Mouse (Mus musculus): ENCODE results near the gene Fbxl18. TPM values are rescaled to one million over a fixed set of nuclear protein-coding genes. Genes with fewer than 3 reads are reported as not detected.

Gene Fbxl18
- total and polyA plus RNA-seq, 2 experiments from 2014 or later = 27.0 to 38.0 TPM

DNA sequence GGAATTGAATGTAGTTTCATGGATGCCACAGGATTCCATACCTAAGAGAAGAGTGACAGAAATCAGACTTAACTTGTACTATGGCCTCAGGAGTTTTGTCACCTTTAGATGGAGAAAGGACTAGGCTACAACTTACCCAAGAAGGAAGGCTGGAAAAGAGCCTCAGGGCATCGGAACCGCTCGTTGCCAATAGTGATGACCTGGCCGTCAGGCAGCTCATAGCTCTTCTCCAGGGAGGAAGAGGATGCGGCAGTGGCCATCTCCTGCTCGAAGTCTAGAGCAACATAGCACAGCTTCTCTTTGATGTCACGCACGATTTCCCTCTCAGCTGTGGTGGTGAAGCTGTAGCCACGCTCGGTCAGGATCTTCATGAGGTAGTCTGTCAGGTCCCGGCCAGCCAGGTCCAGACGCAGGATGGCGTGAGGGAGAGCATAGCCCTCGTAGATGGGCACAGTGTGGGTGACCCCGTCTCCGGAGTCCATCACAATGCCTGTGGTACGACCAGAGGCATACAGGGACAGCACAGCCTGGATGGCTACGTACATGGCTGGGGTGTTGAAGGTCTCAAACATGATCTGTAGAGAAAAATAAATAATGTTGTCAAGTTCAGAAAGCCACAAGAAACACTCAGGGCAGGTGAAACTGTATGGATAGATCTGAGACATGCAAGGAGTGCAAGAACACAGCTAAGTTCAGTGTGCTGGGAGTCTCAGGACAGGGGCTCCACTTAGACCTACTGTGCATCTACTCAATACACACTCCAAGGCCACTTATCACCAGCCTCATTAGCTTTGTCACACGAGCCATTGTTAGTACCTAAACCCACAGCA is 9.2 kb upstream of the Fbxl18 start:
- peak overlapping the region; percentile 100 for H3K27ac ChIP-seq (ENCODE audit: low read depth, low read length)
- no peaks in the 10 kb centered on the region for H3K27me3 ChIP-seq (ENCODE audit: insufficient read depth, low read length)
- DNase-seq = peak; percentile 35
- WGBS = 66% methylated on average over 19 of the region's 19 CpGs
- peak overlapping the region; percentile 99 for H3K9ac ChIP-seq
- H3K36me3 ChIP-seq (ENCODE audit: insufficient read depth) = peaks cover 57% of the 10 kb centered on the region
- ATAC-seq = no peak
- H3K4me1 ChIP-seq (ENCODE audit: insufficient read depth) = peaks cover 17% of the 10 kb centered on the region
- peak overlapping the region; percentile 76 for H3K4me3 ChIP-seq (ENCODE audit: low read depth, low read length)
- H3K9me3 ChIP-seq (ENCODE audit: low read length) = no peaks in the 10 kb centered on the region
- H3K4me2 ChIP-seq (ENCODE audit: low read depth) = peak overlapping the region; percentile 55
- TF ChIP-seq CTCF (IDR thresholded peaks at IDR 0.05; ENCODE audit: low read depth) = no peak

DNA sequence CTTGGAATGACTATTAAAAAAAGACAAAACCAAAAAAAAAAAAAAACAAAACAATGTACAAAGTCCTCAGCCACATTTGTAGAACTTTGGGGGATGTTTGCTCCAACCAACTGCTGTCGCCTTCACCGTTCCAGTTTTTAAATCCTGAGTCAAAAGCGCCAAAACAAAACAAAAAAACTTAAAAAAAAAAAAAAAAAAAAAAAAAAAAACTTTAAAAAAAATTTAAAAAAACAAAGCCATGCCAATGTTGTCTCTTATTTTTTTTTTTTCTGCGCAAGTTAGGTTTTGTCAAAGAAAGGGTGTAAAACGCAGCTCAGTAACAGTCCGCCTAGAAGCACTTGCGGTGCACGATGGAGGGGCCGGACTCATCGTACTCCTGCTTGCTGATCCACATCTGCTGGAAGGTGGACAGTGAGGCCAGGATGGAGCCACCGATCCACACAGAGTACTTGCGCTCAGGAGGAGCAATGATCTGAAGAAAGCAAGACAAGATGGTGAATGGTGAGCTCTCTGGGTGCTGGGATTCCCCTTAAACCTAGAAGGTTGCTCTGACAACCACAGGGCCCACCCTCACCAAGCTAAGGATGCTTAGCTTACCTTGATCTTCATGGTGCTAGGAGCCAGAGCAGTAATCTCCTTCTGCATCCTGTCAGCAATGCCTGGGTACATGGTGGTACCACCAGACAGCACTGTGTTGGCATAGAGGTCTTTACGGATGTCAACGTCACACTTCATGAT is 8.4 kb upstream of the Fbxl18 start:
- Histone ChIP-seq H3K9ac (peak overlapping the region; percentile 99), H3K9me3 (ENCODE audit: low read length) (no peaks in the 10 kb centered on the region), H3K4me2 (ENCODE audit: low read depth) (peak overlapping the region; percentile 55), H3K4me1 (ENCODE audit: insufficient read depth) (peaks cover 17% of the 10 kb centered on the region), H3K27ac (ENCODE audit: low read depth, low read length) (no peak overlapping the region), H3K36me3 (ENCODE audit: insufficient read depth) (peaks cover 64% of the 10 kb centered on the region), H3K27me3 (ENCODE audit: insufficient read depth, low read length) (no peaks in the 10 kb centered on the region), H3K4me3 (ENCODE audit: low read depth, low read length) (peak overlapping the region; percentile 76)
- ATAC-seq (no peak), DNase-seq (peak; percentile 15)
- no peak for TF ChIP-seq CTCF (IDR thresholded peaks at IDR 0.05; ENCODE audit: low read depth)
- 62% methylated on average over 14 of the region's 14 CpGs for WGBS

- TF ChIP-seq CTCF (IDR thresholded peaks at IDR 0.05; ENCODE audit: low read depth) = no peak
- 57% methylated on average over 5 of the region's 5 CpGs for WGBS
- Histone ChIP-seq H3K9ac (peak overlapping the region; percentile 25), H3K36me3 (ENCODE audit: insufficient read depth) (peaks cover 64% of the 10 kb centered on the region), H3K9me3 (ENCODE audit: low read length) (no peaks in the 10 kb centered on the region), H3K27me3 (ENCODE audit: insufficient read depth, low read length) (no peaks in the 10 kb centered on the region), H3K4me3 (ENCODE audit: low read depth, low read length) (no peak overlapping the region), H3K4me2 (ENCODE audit: low read depth) (peak overlapping the region; percentile 55), H3K4me1 (ENCODE audit: insufficient read depth) (peaks cover 15% of the 10 kb centered on the region), H3K27ac (ENCODE audit: low read depth, low read length) (peak overlapping the region; percentile 23; the same call in 1 of the 2 replicates)
- DNase-seq (peak; percentile 25), ATAC-seq (no peak)
Measured at GRCm38 (mm10) chr5:142902506-142903314, 7.5 kb upstream of the Fbxl18 start.

DNA sequence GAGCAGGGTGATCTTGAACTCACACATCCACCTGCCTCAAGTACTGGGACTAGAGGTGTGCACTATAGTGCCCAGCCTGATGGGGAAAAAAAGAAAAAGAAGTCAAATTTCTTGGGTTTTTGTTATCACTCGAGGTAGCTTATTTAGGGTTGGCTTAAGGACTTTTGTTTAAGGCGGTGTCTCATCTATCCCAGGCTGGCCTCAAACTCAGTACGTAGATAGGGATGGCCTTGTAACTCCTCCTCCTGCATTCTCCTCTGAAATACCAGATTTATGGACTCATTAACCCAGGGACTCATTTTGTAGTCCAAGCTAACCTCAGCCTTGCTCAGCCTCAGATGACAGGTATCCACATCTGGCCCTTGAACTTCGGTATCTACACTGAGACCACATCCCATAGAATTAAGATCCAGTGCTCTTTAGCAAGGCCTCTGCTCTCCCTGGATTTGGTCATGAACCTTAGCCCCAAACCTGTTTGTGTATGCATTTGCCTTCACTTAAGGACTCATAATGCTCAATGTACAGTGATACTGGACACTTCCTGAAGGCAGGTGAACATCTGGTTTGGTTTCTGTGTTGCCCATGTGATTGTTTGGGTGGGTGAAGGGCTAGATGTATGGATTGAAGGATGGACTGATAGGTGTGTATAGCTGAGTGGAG is 6.8 kb upstream of the Fbxl18 start:
- H3K36me3 ChIP-seq (ENCODE audit: insufficient read depth) = peaks cover 64% of the 10 kb centered on the region
- H3K9ac ChIP-seq = peak overlapping the region; percentile 25; the same call in 1 of the 2 replicates
- no peak overlapping the region for H3K4me3 ChIP-seq (ENCODE audit: low read depth, low read length)
- H3K27ac ChIP-seq (ENCODE audit: low read depth, low read length) = peak overlapping the region; percentile 30; the same call in 1 of the 2 replicates
- no peaks in the 10 kb centered on the region for H3K27me3 ChIP-seq (ENCODE audit: insufficient read depth, low read length)
- H3K4me2 ChIP-seq (ENCODE audit: low read depth) = no peak overlapping the region
- H3K9me3 ChIP-seq (ENCODE audit: low read length) = no peaks in the 10 kb centered on the region
- ATAC-seq (no peak), DNase-seq (peak; percentile 32)
- TF ChIP-seq CTCF (IDR thresholded peaks at IDR 0.05; ENCODE audit: low read depth) = no peak
- H3K4me1 ChIP-seq (ENCODE audit: insufficient read depth) = peaks cover 7% of the 10 kb centered on the region
- WGBS = 66% methylated on average over 4 of the region's 4 CpGs

- H3K27ac ChIP-seq (ENCODE audit: low read depth, low read length) = no peak overlapping the region
- no peak overlapping the region for H3K9ac ChIP-seq
- no peaks in the 10 kb centered on the region for H3K9me3 ChIP-seq (ENCODE audit: low read length)
- H3K4me1 ChIP-seq (ENCODE audit: insufficient read depth) = peaks cover 6% of the 10 kb centered on the region
- ATAC-seq (no peak), DNase-seq (peak; percentile 29)
- 73% methylated on average over 7 of the region's 7 CpGs for WGBS
- TF ChIP-seq CTCF (IDR thresholded peaks at IDR 0.05; ENCODE audit: low read depth) = no peak
- H3K36me3 ChIP-seq (ENCODE audit: insufficient read depth) = peaks cover 64% of the 10 kb centered on the region
- no peaks in the 10 kb centered on the region for H3K27me3 ChIP-seq (ENCODE audit: insufficient read depth, low read length)
- no peak overlapping the region for H3K4me3 ChIP-seq (ENCODE audit: low read depth, low read length)
- no peak overlapping the region for H3K4me2 ChIP-seq (ENCODE audit: low read depth)
Measured at GRCm38 (mm10) chr5:142901355-142901802, 6.2 kb upstream of the Fbxl18 start.

DNA sequence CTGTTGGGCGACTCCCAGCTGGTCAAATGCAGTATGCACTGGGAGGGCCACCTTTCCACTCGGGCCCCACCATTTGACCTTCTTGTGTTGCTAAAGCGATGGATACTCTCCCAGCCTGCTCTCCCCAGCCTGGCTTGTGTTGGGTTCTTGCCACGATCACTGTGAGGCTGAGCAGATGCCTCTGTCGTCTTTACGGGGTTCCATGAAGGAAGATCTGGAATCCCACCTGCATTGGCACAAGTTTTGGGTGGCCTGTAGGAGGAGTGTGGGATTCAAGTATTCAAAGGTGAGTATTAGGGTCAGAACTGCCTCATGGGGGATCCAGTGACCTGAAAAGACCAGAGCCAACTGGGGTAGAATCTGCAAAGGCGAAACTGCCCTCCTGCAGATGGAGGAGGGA is 5.4 kb upstream of the Fbxl18 start:
- no peaks in the 10 kb centered on the region for H3K27me3 ChIP-seq (ENCODE audit: insufficient read depth, low read length)
- H3K4me2 ChIP-seq (ENCODE audit: low read depth) = no peak overlapping the region

More for the DNA sequence above, 5.4 kb upstream of the Fbxl18 start:
- H3K9me3 ChIP-seq (ENCODE audit: low read length) = no peaks in the 10 kb centered on the region
- peaks cover 6% of the 10 kb centered on the region for H3K4me1 ChIP-seq (ENCODE audit: insufficient read depth)
- 77% methylated on average over 7 of the region's 7 CpGs for WGBS
- ATAC-seq (no peak), DNase-seq (peak; percentile 5)
- H3K36me3 ChIP-seq (ENCODE audit: insufficient read depth) = peaks cover 64% of the 10 kb centered on the region
- H3K9ac ChIP-seq = no peak overlapping the region
- H3K4me3 ChIP-seq (ENCODE audit: low read depth, low read length) = no peak overlapping the region
- no peak for TF ChIP-seq CTCF (IDR thresholded peaks at IDR 0.05; ENCODE audit: low read depth)
- H3K27ac ChIP-seq (ENCODE audit: low read depth, low read length) = no peak overlapping the region
